Mouse (Mus musculus): ENCODE results near the gene Fam174b. TPM values are rescaled to one million over a fixed set of nuclear protein-coding genes. Genes with fewer than 3 reads are reported as not detected.

The Fam174b gene
- polyA plus RNA-seq, 1 experiment from 2014 or later: 68.6 TPM

GRCm38 (mm10) chr7:73753598-73753997, 13.5 kb downstream of the Fam174b start:
- Histone ChIP-seq H3K27ac (no peak overlapping the region), H3K36me3 (no peaks in the 10 kb centered on the region), H3K27me3 (no peaks in the 10 kb centered on the region), H3K4me1 (peaks cover 5% of the 10 kb centered on the region; the same call in 1 of the 2 replicates), H3K4me2 (no peak overlapping the region), H3K4me3 (no peak overlapping the region), H3K9me3 (no peaks in the 10 kb centered on the region), H3K9ac (no peak overlapping the region)
- no peak for ATAC-seq (ENCODE audit: insufficient number of reproducible peaks, insufficient read depth, low FRiP score, low TSS enrichment, low read depth)
- WGBS: 87% methylated on average over 1 of the region's 1 CpGs

- ATAC-seq (ENCODE audit: insufficient number of reproducible peaks, insufficient read depth, low FRiP score, low TSS enrichment, low read depth): no peak
- no peak overlapping the region for H3K27ac ChIP-seq
These were observed 15.4 kb downstream of the Fam174b start for GRCm38 (mm10) chr7:73755377-73756110.

GRCm38 (mm10) chr7:73761691-73762189, 21.6 kb downstream of the Fam174b start:
- no peak for ATAC-seq (ENCODE audit: insufficient number of reproducible peaks, insufficient read depth, low FRiP score, low TSS enrichment, low read depth)
- Histone ChIP-seq H3K36me3 (peaks cover 11% of the 10 kb centered on the region), H3K9me3 (no peaks in the 10 kb centered on the region), H3K27me3 (no peaks in the 10 kb centered on the region), H3K27ac (no peak overlapping the region), H3K4me1 (no peaks in the 10 kb centered on the region), H3K4me2 (no peak overlapping the region), H3K9ac (no peak overlapping the region), H3K4me3 (no peak overlapping the region)
- 86% methylated on average over 8 of the region's 8 CpGs for WGBS

More at GRCm38 (mm10) chr7:73755377-73756110, 15.4 kb downstream of the Fam174b start:
- H3K36me3 ChIP-seq: no peaks in the 10 kb centered on the region
- no peak overlapping the region for H3K4me2 ChIP-seq
- no peak overlapping the region for H3K4me3 ChIP-seq
- H3K4me1 ChIP-seq: peaks cover 5% of the 10 kb centered on the region; the same call in 1 of the 2 replicates
- no peak overlapping the region for H3K9ac ChIP-seq
- no peaks in the 10 kb centered on the region for H3K9me3 ChIP-seq
- WGBS: 45% methylated on average over 1 of the region's 1 CpGs
- H3K27me3 ChIP-seq: no peaks in the 10 kb centered on the region

- Histone ChIP-seq H3K4me2 (no peak overlapping the region), H3K9ac (no peak overlapping the region), H3K9me3 (no peaks in the 10 kb centered on the region), H3K4me3 (no peak overlapping the region), H3K36me3 (peaks cover 25% of the 10 kb centered on the region), H3K27me3 (no peaks in the 10 kb centered on the region), H3K4me1 (no peaks in the 10 kb centered on the region), H3K27ac (no peak overlapping the region)
- ATAC-seq (ENCODE audit: insufficient number of reproducible peaks, insufficient read depth, low FRiP score, low TSS enrichment, low read depth): no peak
- WGBS: 92% methylated on average over 5 of the region's 5 CpGs
These were observed 24.6 kb downstream of the Fam174b start for GRCm38 (mm10) chr7:73764679-73765078.

- no peak overlapping the region for H3K4me2 ChIP-seq
- ATAC-seq (ENCODE audit: insufficient number of reproducible peaks, insufficient read depth, low FRiP score, low TSS enrichment, low read depth): no peak
- H3K27me3 ChIP-seq: no peaks in the 10 kb centered on the region
- H3K36me3 ChIP-seq: peaks cover 28% of the 10 kb centered on the region
- H3K27ac ChIP-seq: no peak overlapping the region
- no peak overlapping the region for H3K4me3 ChIP-seq
- whole genome bisulfite sequencing: 62% methylated on average over 7 of the region's 7 CpGs
- H3K9ac ChIP-seq: no peak overlapping the region
- H3K9me3 ChIP-seq: no peaks in the 10 kb centered on the region
- no peaks in the 10 kb centered on the region for H3K4me1 ChIP-seq
These were observed 25.2 kb downstream of the Fam174b start for GRCm38 (mm10) chr7:73765186-73765903.

- WGBS: 88% methylated on average over 4 of the region's 4 CpGs
These were observed 29.1 kb downstream of the Fam174b start for GRCm38 (mm10) chr7:73769224-73769623.

GRCm38 (mm10) chr7:73771384-73772274, 31.5 kb downstream of the Fam174b start:
- Histone ChIP-seq H3K4me2 (peak overlapping the region; percentile 18), H3K27ac (peak overlapping the region; percentile 22; the same call in 1 of the 2 replicates), H3K4me3 (no peak overlapping the region), H3K4me1 (peaks cover 18% of the 10 kb centered on the region), H3K36me3 (peaks cover 33% of the 10 kb centered on the region; the same call in 1 of the 2 replicates), H3K27me3 (no peaks in the 10 kb centered on the region), H3K9ac (no peak overlapping the region), H3K9me3 (no peaks in the 10 kb centered on the region)
- WGBS: 45% methylated on average over 19 of the region's 19 CpGs
- ATAC-seq (ENCODE audit: insufficient number of reproducible peaks, insufficient read depth, low FRiP score, low TSS enrichment, low read depth): no peak

More at GRCm38 (mm10) chr7:73769224-73769623, 29.1 kb downstream of the Fam174b start:
- H3K9me3 ChIP-seq: no peaks in the 10 kb centered on the region
- no peak overlapping the region for H3K27ac ChIP-seq
- no peak overlapping the region for H3K4me3 ChIP-seq
- no peak overlapping the region for H3K4me2 ChIP-seq
- H3K4me1 ChIP-seq: peaks cover 15% of the 10 kb centered on the region
- H3K36me3 ChIP-seq: peaks cover 27% of the 10 kb centered on the region
- H3K27me3 ChIP-seq: no peaks in the 10 kb centered on the region
- no peak overlapping the region for H3K9ac ChIP-seq
- no peak for ATAC-seq (ENCODE audit: insufficient number of reproducible peaks, insufficient read depth, low FRiP score, low TSS enrichment, low read depth)

- Histone ChIP-seq H3K4me1 (peaks cover 18% of the 10 kb centered on the region), H3K9ac (no peak overlapping the region), H3K9me3 (no peaks in the 10 kb centered on the region), H3K27ac (peak overlapping the region; percentile 8; the same call in 1 of the 2 replicates), H3K36me3 (peaks cover 35% of the 10 kb centered on the region; the same call in 1 of the 2 replicates), H3K4me3 (no peak overlapping the region), H3K4me2 (peak overlapping the region; percentile 18), H3K27me3 (no peaks in the 10 kb centered on the region)
- WGBS: 51% methylated on average over 14 of the region's 14 CpGs
- ATAC-seq (ENCODE audit: insufficient number of reproducible peaks, insufficient read depth, low FRiP score, low TSS enrichment, low read depth): no peak
These were observed 32.2 kb downstream of the Fam174b start for GRCm38 (mm10) chr7:73772275-73772765.

GRCm38 (mm10) chr7:73774781-73775180, 34.7 kb downstream of the Fam174b start:
- no peaks in the 10 kb centered on the region for H3K9me3 ChIP-seq
- WGBS: 81% methylated on average over 9 of the region's 9 CpGs

GRCm38 (mm10) chr7:73777777-73778176, 37.7 kb downstream of the Fam174b start:
- no peaks in the 10 kb centered on the region for H3K27me3 ChIP-seq
- H3K36me3 ChIP-seq: peaks cover 18% of the 10 kb centered on the region; the same call in 1 of the 2 replicates
- H3K27ac ChIP-seq: no peak overlapping the region
- 72% methylated on average over 3 of the region's 3 CpGs for WGBS
- peaks cover 5% of the 10 kb centered on the region; the same call in 1 of the 2 replicates for H3K4me1 ChIP-seq
- H3K9me3 ChIP-seq: no peaks in the 10 kb centered on the region
- no peak overlapping the region for H3K9ac ChIP-seq
- H3K4me3 ChIP-seq: no peak overlapping the region
- no peak overlapping the region for H3K4me2 ChIP-seq
- ATAC-seq (ENCODE audit: insufficient number of reproducible peaks, insufficient read depth, low FRiP score, low TSS enrichment, low read depth): no peak

More at GRCm38 (mm10) chr7:73774781-73775180, 34.7 kb downstream of the Fam174b start:
- H3K4me1 ChIP-seq: peaks cover 18% of the 10 kb centered on the region
- H3K27me3 ChIP-seq: no peaks in the 10 kb centered on the region
- no peak overlapping the region for H3K4me3 ChIP-seq
- H3K9ac ChIP-seq: no peak overlapping the region
- no peak overlapping the region for H3K4me2 ChIP-seq
- no peak for ATAC-seq (ENCODE audit: insufficient number of reproducible peaks, insufficient read depth, low FRiP score, low TSS enrichment, low read depth)
- H3K36me3 ChIP-seq: peaks cover 20% of the 10 kb centered on the region; the same call in 1 of the 2 replicates
- H3K27ac ChIP-seq: no peak overlapping the region

All from embryonic facial prominence, embryonic 13.5 days (tissue).